Mouse (Mus musculus) layer of hippocampus, adult 2 months (tissue): ENCODE measurements around the gene Robo1. TPM values are rescaled to one million over a fixed set of nuclear protein-coding genes. Genes with fewer than 3 reads are reported as not detected.
"Not testable (repeated sequence)": the region's sequence is repeated elsewhere in the genome, so short reads cannot be mapped to it uniquely, and the experiment has no call there.

Experiments
- DNase-seq, 2 experiments: peaks; one replicate each; pipeline ENCODE4 v3.0.0; 2022; ENCODE audit warnings: low spot score in 2 of 2
- H3K27ac ChIP-seq: fragments of 200-600 bp; 2 replicates; pipeline ENCODE4 v1.8.1; 2022
- H3K4me3 ChIP-seq: fragments of 200-600 bp; 2 replicates; pipeline ENCODE4 v1.8.1; 2022; ENCODE audit warnings: mild to moderate bottlenecking
- CTCF ChIP-seq: fragments of 200-600 bp; conservative IDR thresholded peaks from 2 replicates; pipeline ENCODE4 v1.8.1; 2022; ENCODE audit warnings: antibody characterized with exemption, mild to moderate bottlenecking, moderate library complexity
- total RNA-seq, 2 experiments: library from RNA; stranded (reverse); gene quantifications; 2 replicates each; pipeline ENCODE4 v1.2.3; 2021

Gene Robo1
- total RNA-seq, 2 experiments from 2014 or later = 65.8 to 68.1 TPM

- DNase-seq = no peak
- H3K27ac ChIP-seq = no peak overlapping the region
- no peak overlapping the region for H3K4me3 ChIP-seq
- no peak for TF ChIP-seq CTCF
Measured at GRCm38 (mm10) chr16:72470037-72470673, 162.0 kb downstream of the Robo1 start.

DNA sequence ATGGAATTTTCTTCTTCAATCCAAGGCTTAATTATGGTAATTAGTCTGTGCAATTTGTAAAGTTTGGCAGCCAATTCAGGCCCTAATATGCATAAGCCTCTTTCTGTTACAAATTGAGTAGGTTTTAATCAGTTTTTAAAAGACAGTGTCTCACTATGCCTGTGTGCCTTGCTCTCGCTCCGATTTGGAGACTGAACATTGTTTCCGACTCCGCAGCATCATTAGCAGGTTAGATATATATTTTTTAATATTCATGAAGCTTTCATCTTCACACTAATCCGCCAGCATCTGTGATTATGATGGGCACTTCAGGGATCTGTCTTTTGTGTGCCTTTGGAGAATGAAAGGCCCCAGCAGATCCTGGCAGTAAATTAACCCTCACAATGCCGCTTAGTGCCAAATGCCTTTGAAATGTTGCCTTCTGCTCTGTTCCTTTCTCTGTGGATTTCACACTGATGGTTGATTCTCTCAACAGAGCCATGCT lies 202.7 kb downstream of the Robo1 start:
- no peak for TF ChIP-seq CTCF
- H3K27ac ChIP-seq = peak overlapping the region; percentile 15; the same call in 1 of the 2 replicates
- H3K4me3 ChIP-seq = peak overlapping the region; percentile 19; the same call in 1 of the 2 replicates
- DNase-seq = peak; percentile 23 to 26

DNA sequence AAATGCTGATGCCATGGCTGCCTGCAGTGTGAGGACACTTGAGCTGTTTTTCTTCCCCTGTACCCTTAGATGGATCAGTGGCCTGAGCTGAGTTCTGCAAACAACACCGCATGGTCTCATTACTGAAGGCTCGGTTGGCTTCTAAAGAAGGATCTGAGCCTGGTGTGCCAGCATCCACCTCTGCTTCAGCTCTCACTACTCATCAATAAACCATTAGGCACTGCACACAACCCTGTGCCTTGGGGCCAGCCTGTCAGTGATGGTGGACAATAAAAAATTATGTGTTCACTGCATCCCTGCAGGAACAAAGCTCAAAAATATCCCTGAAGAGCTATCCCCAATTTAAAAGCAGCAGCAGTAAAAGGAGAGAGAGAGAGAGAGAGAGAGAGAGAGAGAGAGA lies 223.2 kb downstream of the Robo1 start:
- no peak for TF ChIP-seq CTCF
- H3K4me3 ChIP-seq = no peak overlapping the region
- DNase-seq = no peak
- no peak overlapping the region for H3K27ac ChIP-seq

DNA sequence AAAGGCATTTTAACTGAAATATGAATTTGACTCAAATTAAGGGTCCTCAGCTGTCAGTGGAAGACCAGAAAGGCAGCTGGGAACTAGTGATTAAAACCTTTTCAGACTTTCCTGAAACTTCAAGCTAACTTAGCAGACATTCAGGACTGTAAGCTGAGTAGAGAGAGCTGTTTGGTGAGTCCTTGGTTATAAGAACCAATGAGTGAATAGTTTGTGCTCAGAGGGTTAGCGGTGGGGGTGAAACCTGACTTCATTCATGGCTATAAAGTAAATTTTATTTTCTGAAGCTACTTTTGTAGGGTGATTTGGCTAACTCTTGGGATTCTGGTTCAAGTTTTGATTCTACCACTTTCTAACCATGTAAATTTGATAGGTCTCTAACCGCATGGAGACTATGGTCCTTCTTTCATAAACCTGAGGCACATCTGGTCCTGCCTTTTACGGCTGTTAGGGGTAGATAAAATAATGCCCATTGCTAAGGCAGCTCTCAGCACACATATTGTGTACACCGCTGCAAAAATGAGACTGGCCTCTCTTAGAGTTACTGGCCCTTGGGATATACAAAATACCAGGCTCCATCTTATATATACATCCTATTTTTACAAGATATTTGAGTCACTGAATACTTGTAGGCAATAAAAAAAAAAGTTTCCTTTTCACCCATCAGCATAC lies 225.9 kb downstream of the Robo1 start:
- Histone ChIP-seq H3K4me3 (no peak overlapping the region), H3K27ac (no peak overlapping the region)
- TF ChIP-seq CTCF = no peak
- no peak for DNase-seq

DNA sequence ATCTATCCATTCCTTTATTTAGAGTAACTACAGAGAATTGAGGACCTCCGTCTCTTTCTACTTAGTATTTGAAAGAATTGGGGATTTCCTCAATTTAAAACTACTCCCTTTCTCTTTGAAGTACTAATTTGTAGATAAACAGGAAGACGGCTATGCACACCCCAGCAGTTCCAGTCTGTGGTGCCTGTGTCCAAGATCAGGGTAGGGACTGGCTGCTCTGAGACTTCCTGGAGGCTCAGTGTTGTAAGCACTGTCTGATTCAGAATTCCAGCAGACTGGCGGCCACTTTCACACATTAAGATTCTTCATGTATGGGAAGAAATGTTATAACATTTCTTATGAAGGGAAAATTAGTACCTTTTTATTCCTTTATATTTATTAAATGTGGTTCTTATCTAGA lies 230.1 kb downstream of the Robo1 start:
- no peak for DNase-seq
- Histone ChIP-seq H3K27ac (no peak overlapping the region), H3K4me3 (no peak overlapping the region)
- no peak for TF ChIP-seq CTCF

- H3K27ac ChIP-seq = no peak overlapping the region
- TF ChIP-seq CTCF = no peak
- H3K4me3 ChIP-seq = no peak overlapping the region
- DNase-seq = no peak
Measured at GRCm38 (mm10) chr16:72543928-72544327, 235.8 kb downstream of the Robo1 start.

DNA sequence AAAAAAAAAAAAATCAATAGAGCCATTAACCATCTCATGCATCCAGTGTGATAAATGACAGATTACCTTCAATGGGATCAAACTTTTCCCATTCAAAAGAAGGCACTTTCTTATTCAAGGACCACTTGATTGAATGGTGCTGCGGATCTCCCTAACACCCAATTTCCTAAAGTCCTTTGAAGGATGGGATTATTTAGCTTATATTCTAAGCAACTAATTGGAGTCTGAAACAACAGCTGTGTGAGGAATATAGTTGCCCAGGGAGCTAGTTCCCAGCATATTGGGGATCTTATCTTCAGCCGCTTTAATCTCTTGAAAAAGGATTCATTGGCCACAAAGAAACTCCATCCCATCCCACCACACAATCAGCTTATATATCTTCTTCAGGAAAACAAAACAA lies 236.8 kb downstream of the Robo1 start:
- no peak for DNase-seq
- H3K4me3 ChIP-seq = no peak overlapping the region
- no peak overlapping the region for H3K27ac ChIP-seq
- no peak for TF ChIP-seq CTCF

GRCm38 (mm10) chr16:72551672-72552243 lies 243.7 kb downstream of the Robo1 start:
- no peak for TF ChIP-seq CTCF
- no peak for DNase-seq
- H3K4me3 ChIP-seq = no peak overlapping the region
- no peak overlapping the region for H3K27ac ChIP-seq

GRCm38 (mm10) chr16:72553713-72554112 lies 245.6 kb downstream of the Robo1 start:
- Histone ChIP-seq H3K4me3 (no peak overlapping the region), H3K27ac (no peak overlapping the region)
- no peak for DNase-seq
- no peak for TF ChIP-seq CTCF

DNA sequence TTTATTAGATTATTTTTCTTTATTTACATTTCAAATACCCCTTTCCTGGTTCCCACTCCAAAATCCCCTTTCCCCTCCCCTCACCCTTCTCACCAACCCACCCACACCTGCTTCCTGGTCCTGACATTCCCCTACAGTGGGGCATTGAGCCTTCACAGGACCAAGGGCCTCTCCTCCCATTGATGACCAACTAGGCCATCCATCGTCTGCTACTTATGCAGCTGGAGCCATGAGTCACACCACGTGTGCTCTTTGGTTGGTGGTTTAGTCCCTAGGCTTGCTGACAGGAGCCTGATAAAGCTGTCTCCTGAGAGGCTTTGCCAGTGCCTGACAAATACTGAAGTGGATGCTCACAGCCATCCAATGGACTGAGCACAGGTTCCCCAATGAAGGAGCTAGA lies 254.0 kb downstream of the Robo1 start:
- H3K4me3 ChIP-seq, H3K27ac ChIP-seq, DNase-seq: not testable (repeated sequence)

DNA sequence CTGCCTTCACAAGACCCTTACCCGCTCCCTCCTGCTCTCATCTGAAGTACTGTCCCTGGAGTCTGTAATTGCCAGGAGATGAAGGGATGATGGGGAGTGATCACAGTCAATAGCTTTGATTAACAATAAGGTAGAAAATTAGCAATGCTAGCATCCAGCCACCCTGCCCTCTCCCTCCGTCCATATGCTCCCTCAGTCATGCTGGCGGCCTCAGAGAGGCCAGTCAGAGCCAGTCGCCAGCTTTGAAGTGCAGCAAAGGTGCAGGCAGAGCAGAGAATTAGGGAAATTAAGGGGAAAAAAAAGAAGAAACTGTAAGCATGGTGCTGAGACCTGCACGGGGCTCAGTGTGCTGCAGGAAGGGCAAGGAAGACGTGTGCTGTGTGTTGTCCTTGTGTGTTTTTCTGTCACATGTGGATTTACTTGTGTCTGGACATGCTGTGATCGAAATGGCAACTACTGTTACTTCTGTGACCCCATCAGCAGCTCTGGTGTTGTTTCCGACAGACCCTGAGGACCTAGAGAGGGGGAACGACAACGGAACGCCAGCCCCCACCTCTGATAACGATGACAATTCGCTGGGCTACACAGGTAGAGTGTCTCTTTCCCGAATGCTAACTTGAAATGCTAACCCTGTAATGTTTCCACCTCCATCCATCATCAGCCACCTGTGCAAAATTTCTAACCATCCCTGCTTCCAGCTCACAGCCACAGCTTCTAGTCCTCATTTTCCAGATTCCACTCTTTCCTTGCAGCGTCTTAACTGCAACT lies 255.3 kb downstream of the Robo1 start:
- no peak for DNase-seq
- no peak overlapping the region for H3K4me3 ChIP-seq
- H3K27ac ChIP-seq = no peak overlapping the region
- no peak for TF ChIP-seq CTCF

DNA sequence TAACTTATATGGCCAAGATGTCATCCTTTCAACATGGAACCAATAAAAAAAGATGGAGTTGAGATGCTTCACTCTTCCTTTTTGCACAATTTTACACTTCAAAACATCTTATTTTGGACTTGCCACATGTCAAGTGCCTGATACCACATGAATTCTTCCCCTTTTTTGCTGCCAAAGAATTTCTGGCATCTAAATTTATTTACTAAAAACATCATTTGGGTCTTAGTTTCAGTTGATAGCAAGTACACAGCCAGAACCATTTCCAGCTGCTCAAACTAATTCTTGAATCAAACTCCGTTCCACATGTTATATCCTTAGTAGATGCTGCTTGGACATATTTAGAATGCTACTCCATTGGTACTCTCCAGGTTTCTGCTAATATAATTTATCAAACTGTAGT lies 267.1 kb downstream of the Robo1 start:
- no peak for TF ChIP-seq CTCF
- Histone ChIP-seq H3K27ac (no peak overlapping the region), H3K4me3 (no peak overlapping the region)
- no peak for DNase-seq

DNA sequence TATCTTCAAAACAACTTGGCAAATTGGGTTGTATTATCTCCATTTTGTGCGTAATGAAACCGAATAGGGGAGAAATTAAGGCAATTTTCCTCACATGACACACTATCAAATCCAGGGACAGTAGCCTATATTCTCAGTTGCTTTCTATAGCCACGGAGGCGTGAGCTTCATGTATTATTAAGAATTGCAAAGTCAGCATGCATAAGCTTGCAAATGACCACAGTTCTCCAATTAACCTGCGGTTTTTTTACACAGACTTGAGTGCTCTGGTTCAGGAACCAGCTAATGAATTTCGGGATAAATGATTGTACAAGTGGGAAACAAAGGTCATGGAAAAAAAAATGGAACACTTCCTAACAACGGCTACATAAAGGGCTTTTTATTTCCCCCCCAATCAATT lies 268.9 kb downstream of the Robo1 start:
- Histone ChIP-seq H3K4me3 (no peak overlapping the region), H3K27ac (no peak overlapping the region)
- no peak for TF ChIP-seq CTCF
- no peak for DNase-seq
